Mouse (Mus musculus) adipocyte (in vitro differentiated cells): ENCODE results near the gene 4931423N10Rik.
A peak's percentile ranks its signal among the peaks of the same experiment; 100 is the strongest.
"Not testable (repeated sequence)": the region's sequence is repeated elsewhere in the genome, so short reads cannot be mapped to it uniquely, and the experiment has no call there.

Experiments
- DNase-seq: peaks from one replicate; pipeline ENCODE4 v3.0.0-alpha.2; 2016; ENCODE audit warnings: low spot score

Gene 4931423N10Rik

GRCm38 (mm10) chr2:23207070-23207526 lies at the start of gene 4931423N10Rik:
4931423N10Rik (plus strand) TSS chr2:23207476.
- DNase-seq = no peak

- no peak for DNase-seq
Measured at GRCm38 (mm10) chr2:23172305-23172704, 35.0 kb upstream of the 4931423N10Rik start.

GRCm38 (mm10) chr2:23194366-23194765 lies 12.9 kb upstream of the 4931423N10Rik start:
- no peak for DNase-seq

- DNase-seq = no peak
Measured at GRCm38 (mm10) chr2:23201034-23201433, 6.2 kb upstream of the 4931423N10Rik start.

GRCm38 (mm10) chr2:23202900-23203670 lies 4.2 kb upstream of the 4931423N10Rik start:
- no peak for DNase-seq

- no peak for DNase-seq
Measured at GRCm38 (mm10) chr2:23213661-23214060, 6.4 kb downstream of the 4931423N10Rik start.

GRCm38 (mm10) chr2:23225199-23225598 lies 17.9 kb downstream of the 4931423N10Rik start:
- no peak for DNase-seq

- no peak for DNase-seq
Measured at GRCm38 (mm10) chr2:23228463-23228862, 21.2 kb downstream of the 4931423N10Rik start.

GRCm38 (mm10) chr2:23234065-23234773 lies 26.9 kb downstream of the 4931423N10Rik start:
- DNase-seq = no peak

- DNase-seq = not testable (repeated sequence)
Measured at GRCm38 (mm10) chr2:23290991-23291390, 83.7 kb downstream of the 4931423N10Rik start.

GRCm38 (mm10) chr2:23314869-23315268 lies 107.6 kb downstream of the 4931423N10Rik start:
- peak; percentile 18 for DNase-seq
